Mouse (Mus musculus): ENCODE results near the gene Babam2.

DNA sequence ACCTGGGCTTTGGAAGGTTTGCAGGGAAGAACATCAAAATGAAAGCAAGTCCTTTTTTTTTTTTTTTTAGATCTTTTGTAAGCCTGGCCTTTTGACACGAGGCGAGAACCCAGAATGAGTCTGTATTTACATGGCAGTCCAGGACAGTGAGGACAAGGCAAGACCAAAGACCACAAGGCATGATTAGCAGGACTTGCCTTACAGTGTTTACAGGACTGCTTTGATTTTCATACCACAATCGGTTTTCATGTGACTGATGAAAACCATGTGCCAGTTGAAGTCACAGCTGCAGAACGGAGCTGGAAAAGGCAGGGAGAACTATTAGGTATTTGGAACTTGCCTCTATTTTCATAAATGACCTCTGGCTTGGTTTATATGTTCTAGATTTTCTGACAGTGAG is 381.5 kb downstream of the Babam2 start:
- TF ChIP-seq CTCF (IDR thresholded peaks at IDR 0.05; ENCODE audit: low read depth): no peak
- TF ChIP-seq EP300 (IDR thresholded peaks at IDR 0.05; ENCODE audit: low read depth): no peak
